Mouse (Mus musculus) heart, embryonic 15.5 days (tissue): ENCODE measurements around the gene Lyrm7. TPM values are rescaled to one million over a fixed set of nuclear protein-coding genes. Genes with fewer than 3 reads are reported as not detected.
A peak's percentile ranks its signal among the peaks of the same experiment; 100 is the strongest.

Source experiments
- ATAC-seq: fragments of 200-750 bp; cut with Nextera tagmentation; replicated peaks from 2 replicates; pipeline ENCODE4 v1.8.0; 2017; ENCODE audit warnings: low read depth, moderate TSS enrichment; ENCODE audit not compliant: insufficient number of reproducible peaks, insufficient read depth, low FRiP score
- H3K27ac ChIP-seq: fragments of 300-500 bp; sonication (generic); 2 replicates; pipeline ENCODE4 v1.5.1; 2015; ENCODE audit warnings: mild to moderate bottlenecking, inconsistent platforms
- H3K27me3 ChIP-seq: fragments of 300-500 bp; sonication (generic); 2 replicates; pipeline ENCODE4 v1.6.1; 2015; ENCODE audit warnings: inconsistent platforms
- H3K36me3 ChIP-seq: fragments of 300-500 bp; sonication (generic); 2 replicates; pipeline ENCODE4 v1.6.1; 2015; ENCODE audit warnings: mild to moderate bottlenecking, inconsistent platforms
- H3K4me1 ChIP-seq: fragments of 300-500 bp; sonication (generic); replicated peaks from 2 replicates; pipeline ENCODE4 v1.6.1; 2015; ENCODE audit warnings: inconsistent platforms
- H3K4me2 ChIP-seq: fragments of 300-500 bp; sonication (generic); 2 replicates; pipeline ENCODE4 v1.6.1; 2015; ENCODE audit warnings: inconsistent platforms, mild to moderate bottlenecking, moderate library complexity
- H3K4me3 ChIP-seq: fragments of 300-500 bp; sonication (generic); 2 replicates; pipeline ENCODE4 v1.5.1; 2015; ENCODE audit warnings: mild to moderate bottlenecking, inconsistent platforms
- H3K9ac ChIP-seq: fragments of 300-500 bp; sonication (generic); 2 replicates; pipeline ENCODE4 v1.6.1; 2015; ENCODE audit warnings: mild to moderate bottlenecking, inconsistent platforms
- H3K9me3 ChIP-seq: fragments of 300-500 bp; sonication (generic); replicated peaks from 2 replicates; pipeline ENCODE4 v1.6.1; 2016; ENCODE audit warnings: inconsistent platforms
- WGBS: fragments of 180-500 bp; shearing (Covaris S2); methylation state at CpG from one replicate; pipeline ENCODE4 v1.1.7; 2015; ENCODE audit warnings: mixed read lengths; 5-methylcytosine and 5-hydroxymethylcytosine counted together
- polyA plus RNA-seq: library from polyadenylated mRNA; unstranded; fragments of >200 nt; fragmentation: Nextera tagmentation; extraction: Ambion mirVana; gene quantifications from 2 replicates; pipeline ENCODE4 v1.2.1, GENCODE M21; 2015

The Lyrm7 gene
- polyA plus RNA-seq, 1 experiment from 2014 or later: 24.7 TPM

DNA sequence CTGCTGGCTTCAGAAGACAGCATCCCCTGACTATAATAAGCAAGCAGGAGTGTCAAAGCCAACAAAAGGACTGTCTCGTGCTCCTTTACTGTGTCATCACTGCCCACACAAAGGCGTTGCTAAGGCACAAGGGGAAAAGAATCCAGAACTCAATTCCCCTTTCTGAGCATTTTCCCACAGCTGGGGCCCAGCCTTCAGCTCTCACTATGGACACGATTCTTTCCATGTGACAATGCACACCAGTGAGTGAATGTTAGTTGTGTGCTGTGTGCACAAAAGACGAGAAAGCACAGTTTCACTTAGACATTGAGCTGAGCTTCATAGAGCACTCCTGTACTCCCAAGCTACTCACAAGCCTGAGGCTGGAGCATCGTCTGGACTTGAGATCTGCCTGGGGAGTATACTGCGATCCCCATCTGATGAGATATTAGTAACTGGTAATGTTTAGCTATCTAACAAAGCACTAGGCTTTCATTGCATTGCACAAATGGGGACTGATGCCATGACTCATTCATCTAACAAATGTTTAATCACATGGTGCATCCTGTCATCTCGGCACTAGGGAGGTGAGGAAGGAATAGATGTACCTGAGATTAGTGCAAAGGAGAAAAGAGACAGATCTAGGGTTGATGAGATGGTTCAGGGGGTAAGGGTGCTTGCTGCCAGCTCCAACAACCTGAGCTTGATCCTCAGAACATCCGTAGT, 47.8 kb downstream of the Lyrm7 start:
- Histone ChIP-seq H3K4me3 (no peak overlapping the region), H3K9ac (no peak overlapping the region), H3K4me1 (no peaks in the 10 kb centered on the region; the same call in 1 of the 2 replicates), H3K27me3 (0 out of 2 replicates have a peak, but pooled peaks cover 2% of the 10 kb centered on the region), H3K9me3 (no peaks in the 10 kb centered on the region), H3K36me3 (no peaks in the 10 kb centered on the region), H3K27ac (no peak overlapping the region), H3K4me2 (no peak overlapping the region)
- no peak for ATAC-seq
- 59% methylated on average over 8 of the region's 8 CpGs for WGBS

DNA sequence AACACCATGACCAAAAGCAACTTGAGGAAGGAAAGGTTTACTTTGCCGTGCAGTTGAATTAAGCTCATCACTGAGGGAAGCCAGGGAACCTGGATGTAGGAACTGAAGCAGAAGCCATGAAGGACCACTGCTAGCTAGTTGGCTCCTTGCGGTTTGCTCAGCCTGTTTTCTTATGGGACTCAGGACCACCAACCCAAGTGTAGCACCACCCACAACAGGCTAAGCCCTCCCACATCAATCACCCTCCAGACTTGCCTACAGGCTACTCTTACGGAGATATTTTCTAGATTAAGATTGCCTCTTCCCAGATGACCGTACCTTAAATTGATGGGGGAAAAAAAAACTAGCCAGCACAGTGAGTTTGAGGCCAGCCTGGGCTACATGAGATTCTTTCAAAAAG, 48.4 kb downstream of the Lyrm7 start:
- Histone ChIP-seq H3K4me2 (no peak overlapping the region), H3K36me3 (no peaks in the 10 kb centered on the region), H3K27me3 (0 out of 2 replicates have a peak, but pooled peaks cover 2% of the 10 kb centered on the region), H3K9ac (no peak overlapping the region), H3K4me3 (no peak overlapping the region), H3K4me1 (no peaks in the 10 kb centered on the region; the same call in 1 of the 2 replicates), H3K9me3 (no peaks in the 10 kb centered on the region), H3K27ac (no peak overlapping the region)
- 60% methylated on average over 4 of the region's 4 CpGs for whole genome bisulfite sequencing
- no peak for ATAC-seq

DNA sequence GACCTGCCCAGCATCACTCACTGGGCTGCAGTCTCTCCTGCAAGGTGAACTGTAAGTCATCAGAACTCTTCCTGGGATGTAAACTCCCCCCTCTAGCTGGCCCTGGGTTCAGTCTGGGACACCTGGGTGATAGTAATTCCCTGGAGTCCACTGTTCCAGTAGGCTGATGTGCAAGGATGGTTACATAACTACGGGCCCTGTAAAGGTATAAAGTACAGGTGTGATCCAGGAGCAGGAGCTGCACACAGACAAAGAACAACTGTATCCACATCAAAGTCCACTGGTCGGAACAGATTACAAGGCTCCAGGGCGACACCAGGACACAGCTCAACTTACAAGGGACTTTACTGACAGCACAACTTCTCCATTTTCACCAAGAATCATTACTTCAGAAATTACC, 49.7 kb downstream of the Lyrm7 start:
- Histone ChIP-seq H3K4me2 (no peak overlapping the region), H3K9ac (no peak overlapping the region), H3K9me3 (no peaks in the 10 kb centered on the region), H3K4me1 (no peaks in the 10 kb centered on the region; the same call in 1 of the 2 replicates), H3K36me3 (no peaks in the 10 kb centered on the region), H3K27ac (no peak overlapping the region), H3K27me3 (0 out of 2 replicates have a peak, but pooled peaks cover 2% of the 10 kb centered on the region), H3K4me3 (no peak overlapping the region)
- no peak for ATAC-seq
- 82% methylated on average over 3 of the region's 3 CpGs for WGBS

DNA sequence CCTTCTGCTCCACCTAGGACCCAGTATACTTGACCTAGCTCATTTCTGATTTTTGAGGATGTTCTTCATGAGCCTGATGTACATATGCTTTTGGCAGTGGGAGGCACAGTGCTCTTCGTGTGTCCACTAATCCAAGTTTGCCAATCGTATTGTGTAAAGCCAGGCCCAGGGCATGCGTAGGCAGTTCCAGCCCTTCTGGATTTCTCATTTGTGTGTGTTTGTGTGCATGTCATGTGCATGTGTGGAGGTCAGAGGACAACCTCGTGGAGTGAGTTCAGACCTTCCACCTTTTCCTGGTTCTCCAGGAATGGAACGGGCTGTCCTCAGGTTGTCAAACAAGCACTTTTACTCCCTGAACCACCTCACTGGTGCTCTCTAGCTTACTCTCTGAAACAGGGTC, 51.1 kb downstream of the Lyrm7 start:
- no peaks in the 10 kb centered on the region for H3K9me3 ChIP-seq
- WGBS: 83% methylated on average over 5 of the region's 5 CpGs
- H3K27me3 ChIP-seq: 0 out of 2 replicates have a peak, but pooled peaks cover 2% of the 10 kb centered on the region
- no peak overlapping the region for H3K27ac ChIP-seq
- no peak overlapping the region for H3K9ac ChIP-seq
- H3K4me1 ChIP-seq: no peaks in the 10 kb centered on the region; the same call in 1 of the 2 replicates
- no peak overlapping the region for H3K4me3 ChIP-seq
- no peak for ATAC-seq
- no peaks in the 10 kb centered on the region for H3K36me3 ChIP-seq
- H3K4me2 ChIP-seq: no peak overlapping the region

DNA sequence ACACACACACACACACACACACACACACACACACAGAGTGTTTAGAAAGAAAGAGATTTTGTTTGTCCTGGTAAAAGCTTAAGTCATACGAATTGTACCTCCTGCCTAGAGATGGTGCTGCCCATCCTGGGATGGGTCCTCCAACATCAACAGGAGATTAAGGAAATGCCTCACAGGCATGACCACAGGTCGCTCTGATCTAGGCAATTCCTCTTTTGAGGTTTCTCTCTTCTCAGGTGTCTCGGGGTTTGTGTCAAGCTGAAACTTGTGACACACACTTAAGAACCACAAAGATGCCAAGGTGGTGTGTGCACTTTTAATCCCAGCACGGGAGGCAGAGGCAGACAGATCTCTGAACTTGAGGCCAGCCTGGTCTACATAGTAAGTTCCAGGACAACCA, 52.5 kb downstream of the Lyrm7 start:
- whole genome bisulfite sequencing: 72% methylated on average over 4 of the region's 4 CpGs
- Histone ChIP-seq H3K9ac (no peak overlapping the region), H3K4me1 (no peaks in the 10 kb centered on the region), H3K4me2 (no peak overlapping the region), H3K9me3 (no peaks in the 10 kb centered on the region), H3K27me3 (0 out of 2 replicates have a peak, but pooled peaks cover 2% of the 10 kb centered on the region), H3K36me3 (no peaks in the 10 kb centered on the region), H3K27ac (no peak overlapping the region), H3K4me3 (no peak overlapping the region)
- no peak for ATAC-seq

DNA sequence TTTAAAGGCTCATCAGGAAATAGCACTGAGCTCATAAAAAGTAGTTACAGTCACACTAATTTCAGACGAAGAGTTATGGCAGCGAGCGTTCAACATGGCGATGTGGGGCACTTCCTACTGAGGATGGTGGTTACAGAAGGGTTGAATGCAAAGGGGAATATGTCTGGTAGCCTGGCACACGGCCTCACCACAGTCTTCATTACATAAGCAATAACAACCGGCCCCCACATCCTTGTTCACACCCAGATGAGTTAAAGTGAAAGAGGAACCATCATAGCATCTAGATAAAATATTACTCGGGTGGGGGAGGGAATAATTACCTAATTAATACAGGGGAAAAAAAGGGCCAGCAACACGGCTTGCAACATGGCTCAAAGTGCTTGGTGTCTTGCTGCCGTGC, 53.0 kb downstream of the Lyrm7 start:
- Histone ChIP-seq H3K27me3 (0 out of 2 replicates have a peak, but pooled peaks cover 2% of the 10 kb centered on the region), H3K27ac (no peak overlapping the region), H3K4me1 (no peaks in the 10 kb centered on the region), H3K4me2 (no peak overlapping the region), H3K9ac (no peak overlapping the region), H3K9me3 (no peaks in the 10 kb centered on the region), H3K4me3 (no peak overlapping the region), H3K36me3 (no peaks in the 10 kb centered on the region)
- WGBS: 71% methylated on average over 9 of the region's 9 CpGs
- ATAC-seq: no peak

DNA sequence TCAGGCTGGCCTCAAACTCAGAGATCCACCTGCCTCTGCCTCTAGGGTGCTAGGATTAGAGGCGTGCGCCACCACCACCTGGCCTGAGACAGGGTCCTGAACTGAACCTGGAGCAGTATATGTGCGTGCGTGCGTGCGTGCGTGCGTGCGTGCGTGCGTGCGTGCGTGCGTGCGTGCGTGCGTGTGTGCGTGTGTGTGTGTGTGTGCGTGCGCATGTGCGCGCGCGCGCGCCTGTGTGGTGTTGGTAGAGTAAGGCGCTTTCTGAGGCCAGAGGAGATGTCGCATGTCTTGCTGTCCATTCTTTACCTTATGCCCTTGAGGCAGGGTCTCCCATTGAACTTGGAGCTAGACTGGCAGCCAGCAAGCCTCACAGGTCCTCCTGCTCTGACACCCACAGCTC, 53.8 kb downstream of the Lyrm7 start:
- WGBS: 94% methylated on average over 28 of the region's 28 CpGs
- H3K27ac ChIP-seq: no peak overlapping the region
- H3K9me3 ChIP-seq: no peaks in the 10 kb centered on the region
- H3K9ac ChIP-seq: no peak overlapping the region
- H3K27me3 ChIP-seq: 0 out of 2 replicates have a peak, but pooled peaks cover 2% of the 10 kb centered on the region
- H3K4me2 ChIP-seq: no peak overlapping the region
- no peaks in the 10 kb centered on the region for H3K4me1 ChIP-seq
- H3K4me3 ChIP-seq: no peak overlapping the region
- H3K36me3 ChIP-seq: no peaks in the 10 kb centered on the region
- no peak for ATAC-seq

DNA sequence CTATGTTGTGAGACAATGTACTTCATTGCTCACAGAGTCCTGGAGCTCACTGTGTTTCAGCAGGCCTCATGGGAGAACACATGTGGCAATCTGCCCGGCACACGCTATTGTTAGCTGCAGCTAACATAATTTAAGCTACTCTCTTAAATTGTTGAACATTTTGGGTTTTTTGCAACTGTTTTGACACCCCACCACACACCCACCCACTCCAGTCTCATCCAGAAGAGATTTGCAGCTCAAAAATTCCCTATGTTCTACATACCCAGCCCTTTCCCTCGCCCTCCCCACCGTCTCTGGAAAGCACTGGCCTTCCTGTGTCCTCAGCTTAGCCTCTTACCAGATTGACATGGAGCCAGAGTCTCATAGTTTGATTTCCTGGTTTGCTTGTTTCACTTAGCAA, 55.5 kb downstream of the Lyrm7 start:
- Histone ChIP-seq H3K4me1 (no peaks in the 10 kb centered on the region), H3K36me3 (no peaks in the 10 kb centered on the region), H3K27me3 (no peaks in the 10 kb centered on the region), H3K27ac (peak overlapping the region; percentile 42; the same call in 1 of the 2 replicates), H3K9ac (no peak overlapping the region), H3K4me2 (no peak overlapping the region), H3K9me3 (no peaks in the 10 kb centered on the region), H3K4me3 (no peak overlapping the region)
- ATAC-seq: no peak
- 71% methylated on average over 4 of the region's 4 CpGs for WGBS

DNA sequence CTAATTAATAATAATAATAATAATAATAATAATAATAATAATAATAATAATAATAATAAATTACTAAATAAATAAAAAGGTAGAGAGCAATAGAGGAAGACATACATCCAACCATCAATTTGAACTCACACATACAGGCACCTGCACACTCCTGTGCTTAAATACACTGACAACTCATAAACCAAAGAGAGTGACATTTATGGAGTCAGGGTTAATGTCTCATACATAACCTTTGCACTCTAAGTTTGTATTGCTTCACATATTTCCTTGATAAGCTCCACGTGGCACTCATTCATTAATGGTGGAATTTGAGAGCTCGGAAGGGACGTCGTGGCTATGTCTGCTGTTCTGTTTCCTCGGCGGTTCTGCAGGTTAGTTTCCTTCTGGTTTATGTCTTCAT, 58.1 kb downstream of the Lyrm7 start:
- Histone ChIP-seq H3K27ac (no peak overlapping the region), H3K4me3 (no peak overlapping the region), H3K36me3 (no peaks in the 10 kb centered on the region), H3K4me1 (no peaks in the 10 kb centered on the region), H3K27me3 (no peaks in the 10 kb centered on the region), H3K9me3 (no peaks in the 10 kb centered on the region), H3K9ac (no peak overlapping the region), H3K4me2 (no peak overlapping the region)
- 63% methylated on average over 6 of the region's 6 CpGs for WGBS
- ATAC-seq: no peak

DNA sequence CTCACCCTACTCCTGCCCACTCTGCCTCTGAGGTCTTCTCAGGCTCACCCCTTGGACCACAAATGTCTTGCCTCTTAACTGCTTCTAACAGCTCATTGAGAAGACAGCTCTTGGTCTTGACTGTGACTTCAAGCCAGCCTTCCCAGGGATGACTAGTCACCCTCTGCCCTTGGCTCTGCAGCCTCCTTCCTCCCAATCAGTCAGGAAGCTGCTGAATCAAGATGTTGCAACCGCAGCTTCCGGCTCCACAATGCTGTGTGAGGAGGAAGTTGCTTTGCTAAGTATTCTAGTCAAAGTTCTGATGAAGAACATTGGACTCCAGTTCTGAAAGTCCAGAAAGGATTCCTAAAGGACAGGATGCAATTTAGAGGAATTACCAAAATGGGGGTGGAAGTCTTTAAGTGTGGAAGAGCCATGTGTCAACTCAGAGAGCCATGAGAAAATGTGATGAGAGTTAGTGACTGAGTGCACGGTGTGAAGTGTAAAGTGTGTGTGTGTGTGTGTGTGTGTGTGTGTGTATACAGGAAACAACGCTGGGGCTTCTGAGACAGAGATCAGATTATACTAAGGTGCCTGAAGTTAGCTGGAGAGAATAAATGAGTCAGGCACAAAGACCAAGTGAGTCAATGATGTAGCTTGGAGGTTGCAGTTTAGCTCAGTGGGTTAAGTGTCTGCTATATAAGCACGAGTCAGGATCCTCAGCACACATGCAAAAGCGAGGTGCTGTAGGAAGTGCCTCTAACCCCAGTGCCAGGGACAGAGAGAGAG, 58.7 kb downstream of the Lyrm7 start:
- no peak overlapping the region for H3K27ac ChIP-seq
- no peak overlapping the region for H3K4me2 ChIP-seq
- no peaks in the 10 kb centered on the region for H3K4me1 ChIP-seq
- H3K36me3 ChIP-seq: no peaks in the 10 kb centered on the region
- H3K4me3 ChIP-seq: no peak overlapping the region
- 61% methylated on average over 6 of the region's 6 CpGs for WGBS
- H3K9me3 ChIP-seq: no peaks in the 10 kb centered on the region
- H3K27me3 ChIP-seq: no peaks in the 10 kb centered on the region
- no peak for ATAC-seq
- no peak overlapping the region for H3K9ac ChIP-seq

DNA sequence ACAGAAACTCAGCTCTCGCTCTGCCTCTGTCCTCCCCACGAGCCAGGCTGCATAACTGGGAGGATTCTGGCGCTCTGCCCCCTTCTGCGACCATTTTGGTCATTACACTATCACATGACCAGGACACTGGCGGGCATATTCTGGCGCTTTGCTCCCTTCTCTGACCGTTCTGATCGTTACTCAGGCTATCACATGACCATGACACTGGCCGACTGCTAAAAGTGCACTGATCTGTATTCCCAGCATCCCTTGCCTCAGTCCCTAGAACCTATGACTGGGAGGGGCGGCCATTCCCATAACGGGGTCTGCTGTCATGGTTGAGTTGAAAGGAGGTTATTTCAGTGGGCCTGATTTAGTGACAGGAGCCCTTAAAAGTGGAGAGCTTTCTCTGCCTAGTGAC, 64.2 kb downstream of the Lyrm7 start:
- Histone ChIP-seq H3K4me3 (no peak overlapping the region), H3K27me3 (no peaks in the 10 kb centered on the region), H3K9me3 (no peaks in the 10 kb centered on the region), H3K27ac (no peak overlapping the region), H3K36me3 (no peaks in the 10 kb centered on the region), H3K4me1 (no peaks in the 10 kb centered on the region), H3K4me2 (no peak overlapping the region), H3K9ac (no peak overlapping the region)
- WGBS: 73% methylated on average over 11 of the region's 11 CpGs
- ATAC-seq: no peak
